Mouse (Mus musculus): ENCODE results near the gene Tmem51. TPM values are rescaled to one million over a fixed set of nuclear protein-coding genes. Genes with fewer than 3 reads are reported as not detected.

The Tmem51 gene
- not detected for polyA plus RNA-seq (2012; fragmentation: generic; extraction: Trizol)

DNA sequence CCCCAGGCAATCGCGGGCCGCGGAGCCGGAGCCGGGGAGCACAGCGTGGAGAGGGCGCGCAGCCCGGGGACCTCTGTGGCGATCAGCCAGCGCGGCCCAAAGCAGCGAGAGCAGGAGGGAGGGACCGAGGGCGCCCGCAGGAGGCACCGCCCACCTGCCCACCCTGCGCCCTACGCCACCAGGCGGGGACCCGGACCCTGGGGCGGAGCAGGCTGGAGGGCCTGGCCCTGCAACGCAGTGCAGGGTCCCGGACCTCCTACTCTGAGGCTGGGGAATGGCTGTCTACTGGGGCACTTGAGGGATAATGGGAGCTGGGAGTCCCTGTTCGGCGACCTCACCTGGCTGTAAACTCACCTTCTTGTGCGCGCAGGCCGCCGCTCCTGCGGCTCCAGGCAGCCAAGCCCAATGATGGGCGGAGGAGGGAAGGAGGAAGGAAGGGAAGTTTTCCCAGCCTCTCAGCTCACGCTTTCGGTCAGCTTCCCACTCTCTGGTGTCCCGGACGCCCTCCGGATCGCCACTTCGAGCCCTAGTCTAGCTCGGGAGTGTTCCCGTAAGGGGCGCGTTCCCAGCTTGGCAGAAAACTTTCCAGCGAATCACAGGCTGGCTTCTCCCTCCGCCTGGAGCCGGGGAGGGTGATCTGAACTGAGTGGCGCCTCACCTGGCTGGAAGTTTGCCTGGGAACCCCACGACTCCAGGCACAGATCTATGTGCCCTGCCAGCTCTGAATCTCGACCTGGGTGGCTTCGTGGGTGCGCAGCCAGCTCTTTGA, at the start of gene Tmem51:
Tmem51 (minus strand) TSS at position 174 of the 769 bp plus-strand sequence.
- H3K36me3 ChIP-seq (ENCODE audit: control insufficient read depth, insufficient read depth): no peaks in the 10 kb centered on the region
- peaks cover 8% of the 10 kb centered on the region for H3K27me3 ChIP-seq (ENCODE audit: control insufficient read depth, insufficient read depth, insufficient read length)
- no peak within 1 kb of the TSS for H3ac ChIP-seq (ENCODE audit: control insufficient read depth, insufficient read length)
- H3K79me2 ChIP-seq (ENCODE audit: control insufficient read depth, insufficient read depth): no peaks in the 10 kb centered on the region
- no peak within 1 kb of the TSS for H3K4me2 ChIP-seq (ENCODE audit: low read depth)
- TF ChIP-seq MYOG (IDR thresholded peaks at IDR 0.05; ENCODE audit: control insufficient read depth in 1 of 3, insufficient read depth in 1 of 3, insufficient read length in 2 of 3, low read depth in 2 of 3) (no peak), MAX (IDR thresholded peaks at IDR 0.05; ENCODE audit: low read depth) (no peak)
- no peak within 1 kb of the TSS for H3K4me3 ChIP-seq

DNA sequence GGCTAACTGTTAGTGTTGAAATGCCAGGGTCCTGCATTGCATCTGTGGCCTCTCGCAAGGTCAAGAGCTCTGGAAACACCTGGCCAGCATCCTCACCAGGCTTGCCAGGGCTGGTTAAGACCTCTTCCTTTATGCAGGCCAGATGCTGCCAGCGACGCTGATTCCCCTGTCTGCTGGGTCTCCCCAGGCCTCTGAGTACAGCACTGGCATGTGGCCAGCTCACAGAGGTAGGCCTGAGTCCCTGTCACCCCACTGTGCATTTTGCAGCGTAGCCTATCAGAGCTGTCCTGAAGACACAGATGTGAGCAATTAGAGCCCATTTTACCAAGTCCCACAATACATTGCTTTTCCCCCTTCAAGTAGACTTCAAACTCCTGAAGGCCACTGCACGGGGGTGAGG, 46.1 kb upstream of the Tmem51 start:
- H3K27me3 ChIP-seq (ENCODE audit: control insufficient read depth, insufficient read depth, insufficient read length): no peaks in the 10 kb centered on the region
- no peaks in the 10 kb centered on the region for H3K79me2 ChIP-seq (ENCODE audit: control insufficient read depth, insufficient read depth)
- no peaks in the 10 kb centered on the region for H3K36me3 ChIP-seq (ENCODE audit: control insufficient read depth, insufficient read depth)
- no peak overlapping the region for H3ac ChIP-seq (ENCODE audit: control insufficient read depth, insufficient read length)
- H3K4me3 ChIP-seq: no peak overlapping the region
- no peak overlapping the region for H3K4me2 ChIP-seq (ENCODE audit: low read depth)
- TF ChIP-seq MYOD1 (IDR thresholded peaks at IDR 0.05; ENCODE audit: control insufficient read depth in 1 of 3, insufficient read length in 2 of 3, low read depth in 2 of 3) (no peak), USF1 (IDR thresholded peaks at IDR 0.05; ENCODE audit: low read depth) (no peak), CEBPB (IDR thresholded peaks at IDR 0.05; ENCODE audit: insufficient read depth, poor library complexity, severe bottlenecking) (no peak), POLR2AphosphoS2 (IDR thresholded peaks at IDR 0.05; ENCODE audit: insufficient read length, low read depth) (no peak), REST (IDR thresholded peaks at IDR 0.05; ENCODE audit: insufficient read depth, insufficient read length) (no peak), MYOG (IDR thresholded peaks at IDR 0.05; ENCODE audit: control insufficient read depth in 1 of 3, insufficient read depth in 1 of 3, insufficient read length in 2 of 3, low read depth in 2 of 3) (no peak), POLR2A (IDR thresholded peaks at IDR 0.05; ENCODE audit: insufficient read length, low read depth) (no peak), TCF3 (IDR thresholded peaks at IDR 0.05; ENCODE audit: insufficient read length, low read depth) (no peak), MAX (IDR thresholded peaks at IDR 0.05; ENCODE audit: low read depth) (no peak), SRF (IDR thresholded peaks at IDR 0.05; ENCODE audit: control insufficient read depth, insufficient read length, low read depth) (no peak), TCF12 (IDR thresholded peaks at IDR 0.05; ENCODE audit: insufficient read depth, poor library complexity, severe bottlenecking) (no peak), E2F4 (IDR thresholded peaks at IDR 0.05; ENCODE audit: insufficient read depth) (no peak)

GRCm38 (mm10) chr4:142127275-142127788, 43.2 kb upstream of the Tmem51 start:
- no peak overlapping the region for H3ac ChIP-seq (ENCODE audit: control insufficient read depth, insufficient read length)
- H3K36me3 ChIP-seq (ENCODE audit: control insufficient read depth, insufficient read depth): no peaks in the 10 kb centered on the region
- H3K4me2 ChIP-seq (ENCODE audit: low read depth): no peak overlapping the region
- H3K4me3 ChIP-seq: no peak overlapping the region
- no peak for TF ChIP-seq MYOD1 (IDR thresholded peaks at IDR 0.05; ENCODE audit: control insufficient read depth in 1 of 3, insufficient read length in 2 of 3, low read depth in 2 of 3)
- TF ChIP-seq SRF (IDR thresholded peaks at IDR 0.05; ENCODE audit: control insufficient read depth, insufficient read length, low read depth): no peak
- no peak for TF ChIP-seq CEBPB (IDR thresholded peaks at IDR 0.05; ENCODE audit: insufficient read depth, poor library complexity, severe bottlenecking)
- TF ChIP-seq TCF3 (IDR thresholded peaks at IDR 0.05; ENCODE audit: insufficient read length, low read depth): no peak
- TF ChIP-seq POLR2AphosphoS2 (IDR thresholded peaks at IDR 0.05; ENCODE audit: insufficient read length, low read depth): no peak
- no peak for TF ChIP-seq MAX (IDR thresholded peaks at IDR 0.05; ENCODE audit: low read depth)
- no peak for TF ChIP-seq E2F4 (IDR thresholded peaks at IDR 0.05; ENCODE audit: insufficient read depth)
- no peak for TF ChIP-seq REST (IDR thresholded peaks at IDR 0.05; ENCODE audit: insufficient read depth, insufficient read length)
- no peak for TF ChIP-seq POLR2A (IDR thresholded peaks at IDR 0.05; ENCODE audit: insufficient read length, low read depth)
- TF ChIP-seq TCF12 (IDR thresholded peaks at IDR 0.05; ENCODE audit: insufficient read depth, poor library complexity, severe bottlenecking): no peak
- TF ChIP-seq USF1 (IDR thresholded peaks at IDR 0.05; ENCODE audit: low read depth): no peak
- no peaks in the 10 kb centered on the region for H3K79me2 ChIP-seq (ENCODE audit: control insufficient read depth, insufficient read depth)
- no peaks in the 10 kb centered on the region for H3K27me3 ChIP-seq (ENCODE audit: control insufficient read depth, insufficient read depth, insufficient read length)

GRCm38 (mm10) chr4:142126641-142127274, 42.7 kb upstream of the Tmem51 start:
- no peaks in the 10 kb centered on the region for H3K27me3 ChIP-seq (ENCODE audit: control insufficient read depth, insufficient read depth, insufficient read length)
- H3K4me2 ChIP-seq (ENCODE audit: low read depth): no peak overlapping the region
- no peak for TF ChIP-seq CEBPB (IDR thresholded peaks at IDR 0.05; ENCODE audit: insufficient read depth, poor library complexity, severe bottlenecking)
- no peak for TF ChIP-seq TCF3 (IDR thresholded peaks at IDR 0.05; ENCODE audit: insufficient read length, low read depth)
- no peak for TF ChIP-seq MAX (IDR thresholded peaks at IDR 0.05; ENCODE audit: low read depth)
- TF ChIP-seq USF1 (IDR thresholded peaks at IDR 0.05; ENCODE audit: low read depth): no peak
- no peak for TF ChIP-seq REST (IDR thresholded peaks at IDR 0.05; ENCODE audit: insufficient read depth, insufficient read length)
- no peak for TF ChIP-seq POLR2AphosphoS2 (IDR thresholded peaks at IDR 0.05; ENCODE audit: insufficient read length, low read depth)
- TF ChIP-seq E2F4 (IDR thresholded peaks at IDR 0.05; ENCODE audit: insufficient read depth): no peak
- no peak for TF ChIP-seq SRF (IDR thresholded peaks at IDR 0.05; ENCODE audit: control insufficient read depth, insufficient read length, low read depth)
- TF ChIP-seq POLR2A (IDR thresholded peaks at IDR 0.05; ENCODE audit: insufficient read length, low read depth): no peak
- no peaks in the 10 kb centered on the region for H3K79me2 ChIP-seq (ENCODE audit: control insufficient read depth, insufficient read depth)
- H3K36me3 ChIP-seq (ENCODE audit: control insufficient read depth, insufficient read depth): no peaks in the 10 kb centered on the region
- H3ac ChIP-seq (ENCODE audit: control insufficient read depth, insufficient read length): no peak overlapping the region
- H3K4me3 ChIP-seq: no peak overlapping the region

Data from myocyte (in vitro differentiated cells).